Mouse (Mus musculus) liver, embryonic 14.5 days (tissue): Measurements from ENCODE around the gene Gng5.

Experiments
- CTCF ChIP-seq: IDR thresholded peaks from 2 replicates; pipeline ENCODE4 v1.5.1; 2016; ENCODE audit warnings: antibody characterized with exemption, low read depth, control low read depth
- EP300 ChIP-seq: IDR thresholded peaks from 2 replicates; pipeline ENCODE4 v1.6.1; 2016; ENCODE audit warnings: antibody characterized with exemption, low read depth

- no peak for TF ChIP-seq CTCF
- TF ChIP-seq EP300 = no peak
Measured at GRCm38 (mm10) chr3:146498989-146499388, 618 bp upstream of the Gng5 start.
